In genomic region chrX:9303455-9303854, GRCm38 (mm10) we compare ENCODE assay signal across 26 mouse cellular contexts. TPM values are rescaled to one million over a fixed set of nuclear protein-coding genes. Genes with fewer than 3 reads are reported as not detected.
"Had no signal": no experiment of that assay in that cellular context is flagged by ENCODE, and none has a peak within 500 bp of the region (broad histone marks: within the 10 kb centered on the region; RNA-seq: fewer than 3 reads in every experiment).

No protein-coding gene starts in this region.

- H3K27ac ChIP-seq: kidney, postnatal 0 days; left cerebral cortex, adult 2 months; lung, embryonic 15.5 days; midbrain, embryonic 10.5 days; midbrain, embryonic 13.5 days; neural tube, embryonic 13.5 days; stomach, postnatal 0 days had no signal

- H3K4me1 ChIP-seq: lung, embryonic 15.5 days; midbrain, embryonic 10.5 days; midbrain, embryonic 13.5 days; neural tube, embryonic 13.5 days had no signal

- H3K36me3 ChIP-seq: lung, embryonic 15.5 days; midbrain, embryonic 10.5 days; midbrain, embryonic 13.5 days; neural tube, embryonic 13.5 days had no signal

- H3K27me3 ChIP-seq: lung, embryonic 15.5 days; midbrain, embryonic 13.5 days; neural tube, embryonic 13.5 days had no signal

- H3K9me3 ChIP-seq: lung, embryonic 15.5 days; midbrain, embryonic 10.5 days; midbrain, embryonic 13.5 days; neural tube, embryonic 13.5 days had no signal

- H3K4me3 ChIP-seq: left cerebral cortex, adult 2 months; lung, embryonic 15.5 days; midbrain, embryonic 10.5 days; midbrain, embryonic 13.5 days; myocyte; neural tube, embryonic 13.5 days had no signal

- ATAC-seq: intestine, postnatal 0 days; midbrain, embryonic 13.5 days; midbrain, embryonic 16.5 days had no signal

- DNase-seq: kidney, adult 2 months; kidney, postnatal 25 days; layer of hippocampus, postnatal 36 days; lung, adult 18-20 months; lung, postnatal 10 days; lung, postnatal 4 days; right cerebral cortex, postnatal 14 days; right cerebral cortex, postnatal 4 days; thymus, adult 2 months; thymus, postnatal 14 days; thymus, postnatal 4 days had no signal

- H3K9ac ChIP-seq: lung, embryonic 15.5 days; midbrain, embryonic 13.5 days; neural tube, embryonic 13.5 days had no signal

- H3K4me2 ChIP-seq: lung, embryonic 15.5 days; midbrain, embryonic 13.5 days; neural tube, embryonic 13.5 days had no signal

RNA-seq across cellular contexts. Expression of gene H2al1m, which starts 19.9 kb away (rescaled TPM):
- polyA plus RNA-seq: intestine, embryonic 14.5 days; kidney, adult 2 months; kidney, embryonic 14.5 days; kidney, postnatal 0 days; limb, embryonic 11.5 days; limb, embryonic 14.5 days; lung, embryonic 15.5 days; midbrain, embryonic 10.5 days; midbrain, embryonic 13.5 days; midbrain, embryonic 16.5 days; myocyte; neural tube, embryonic 13.5 days; stomach, postnatal 0 days had no signal

RNA-seq across cellular contexts. Expression of gene Gm14862, which starts 46.8 kb away (rescaled TPM):
- polyA plus RNA-seq: intestine, embryonic 14.5 days; intestine, postnatal 0 days; kidney, adult 2 months; kidney, embryonic 14.5 days; kidney, postnatal 0 days; limb, embryonic 14.5 days; lung, embryonic 15.5 days; midbrain, embryonic 13.5 days; myocyte; neural tube, embryonic 13.5 days; stomach, embryonic 14.5 days; stomach, postnatal 0 days; thymus, adult 2 months had no signal

RNA-seq across cellular contexts. Expression of gene H2al1k, which starts 47.0 kb away (rescaled TPM):
- polyA plus RNA-seq: intestine, embryonic 14.5 days; intestine, postnatal 0 days; kidney, adult 2 months; kidney, embryonic 14.5 days; kidney, postnatal 0 days; limb, embryonic 11.5 days; limb, embryonic 14.5 days; lung, embryonic 15.5 days; midbrain, embryonic 10.5 days; midbrain, embryonic 13.5 days; midbrain, embryonic 16.5 days; myocyte; neural tube, embryonic 13.5 days; stomach, embryonic 14.5 days; stomach, postnatal 0 days; thymus, adult 2 months had no signal
